ENCODE assay signal across 11 mouse cellular contexts in the genomic region with DNA sequence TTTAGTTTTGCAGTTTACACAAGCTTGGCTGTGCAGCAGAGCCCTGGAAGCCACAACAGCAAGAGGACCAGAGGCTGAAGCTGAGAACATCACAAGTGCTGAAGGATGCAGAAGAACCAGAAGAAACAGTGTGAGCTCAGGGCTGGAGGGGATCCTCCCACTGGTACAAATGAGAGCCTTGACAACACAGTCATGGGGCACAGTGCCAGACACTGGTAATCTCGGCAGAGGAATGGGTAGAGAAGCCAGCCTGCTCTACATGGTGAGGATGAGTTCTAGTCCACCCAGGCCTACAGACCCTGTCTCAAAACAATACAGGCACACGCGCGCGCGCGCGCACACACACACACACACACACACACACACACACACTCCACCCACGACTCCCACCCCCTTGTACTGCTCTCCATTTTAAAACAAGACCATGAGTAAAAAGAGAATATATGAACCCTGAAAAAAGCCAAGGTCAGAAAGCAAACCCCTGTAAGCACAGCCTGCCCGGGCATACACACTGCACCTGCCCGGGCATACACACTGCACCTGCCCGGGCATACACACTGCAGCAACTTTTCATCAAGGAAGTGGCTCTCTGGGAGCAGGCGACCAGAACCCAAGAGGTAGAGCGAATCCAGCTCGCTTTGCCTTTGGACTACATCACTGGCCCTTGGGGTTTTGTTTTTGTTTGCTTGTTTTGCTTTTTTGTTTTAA. TPM values are rescaled to one million over a fixed set of nuclear protein-coding genes. Genes with fewer than 3 reads are reported as not detected.
DNase-seq lines count a peak whose midpoint lies in the region; ATAC-seq and TF ChIP-seq lines count a peak whose summit lies in the region.
"Had no signal": no experiment of that assay in that cellular context is flagged by ENCODE, and none has a peak within 500 bp of the region (broad histone marks: within the 10 kb centered on the region; RNA-seq: fewer than 3 reads in every experiment).

No protein-coding gene starts in this region.

- 92% methylated on average over 15 of the region's 15 CpGs for WGBS in heart, embryonic 15.5 days
- WGBS in stomach, postnatal 0 days = 83% methylated on average over 15 of the region's 15 CpGs

- no peaks in the 10 kb centered on the region for H3K9me3 ChIP-seq in heart, embryonic 15.5 days (replicated peaks)
- H3K9me3 ChIP-seq in stomach, postnatal 0 days (ENCODE audit: control insufficient read depth, low read length) = no peaks in the 10 kb centered on the region
- H3K9me3 ChIP-seq: forebrain, embryonic 15.5 days; hindbrain, embryonic 13.5 days had no signal

- no peak overlapping the region for H3K9ac ChIP-seq in heart, embryonic 15.5 days
- H3K9ac ChIP-seq in stomach, postnatal 0 days (ENCODE audit: low read length) = no peak overlapping the region
- H3K9ac ChIP-seq: forebrain, embryonic 15.5 days; hindbrain, embryonic 13.5 days had no signal

- TF ChIP-seq CTCF in stomach, postnatal 0 days (IDR thresholded peaks at IDR 0.05; ENCODE audit: low read depth) = no peak

- no peak for DNase-seq in heart, postnatal 4 days
- peak; percentile 38 for DNase-seq in right cerebral cortex, adult 2 months (ENCODE audit: low spot score in 2 of 2)
- no peak for DNase-seq in right cerebral cortex, postnatal 4 days
- peak; percentile 59 to 60 for DNase-seq in cerebellum, adult 18-20 months
- no peak for DNase-seq in stomach, postnatal 0 days (ENCODE audit: low spot score)
- DNase-seq in ovary, adult 18-20 months (ENCODE audit: low spot score) = no peak
- DNase-seq: kidney, postnatal 10 days; lung, adult 18-20 months had no signal

- H3K27me3 ChIP-seq in heart, embryonic 15.5 days = no peaks in the 10 kb centered on the region
- H3K27me3 ChIP-seq in stomach, postnatal 0 days (ENCODE audit: control insufficient read depth, insufficient read depth, low read length) = no peaks in the 10 kb centered on the region
- H3K27me3 ChIP-seq: forebrain, embryonic 15.5 days; hindbrain, embryonic 13.5 days had no signal

- no peak overlapping the region for H3K4me2 ChIP-seq in heart, embryonic 15.5 days
- no peak overlapping the region for H3K4me2 ChIP-seq in stomach, postnatal 0 days (replicated peaks; ENCODE audit: low read depth)
- H3K4me2 ChIP-seq: forebrain, embryonic 15.5 days; hindbrain, embryonic 13.5 days had no signal

- no peak overlapping the region for H3K27ac ChIP-seq in heart, embryonic 15.5 days
- no peak overlapping the region for H3K27ac ChIP-seq in stomach, postnatal 0 days (replicated peaks)
- H3K27ac ChIP-seq: hindbrain, embryonic 13.5 days had no signal

- peaks cover 16% of the 10 kb centered on the region for H3K4me1 ChIP-seq in heart, embryonic 15.5 days (replicated peaks)
- H3K4me1 ChIP-seq in stomach, postnatal 0 days (replicated peaks; ENCODE audit: control insufficient read depth, insufficient read depth) = no peaks in the 10 kb centered on the region

- no peak overlapping the region for H3K4me3 ChIP-seq in heart, embryonic 15.5 days
- no peak overlapping the region for H3K4me3 ChIP-seq in stomach, postnatal 0 days (ENCODE audit: low read depth, low read length)
- H3K4me3 ChIP-seq: forebrain, embryonic 15.5 days; hindbrain, embryonic 13.5 days had no signal

- TF ChIP-seq EP300 in stomach, postnatal 0 days (optimal IDR thresholded peaks at IDR 0.05) = no peak

- H3K36me3 ChIP-seq in heart, embryonic 15.5 days = no peaks in the 10 kb centered on the region
- no peaks in the 10 kb centered on the region for H3K36me3 ChIP-seq in stomach, postnatal 0 days (ENCODE audit: control insufficient read depth, insufficient read depth, low read length)
- H3K36me3 ChIP-seq: forebrain, embryonic 15.5 days had no signal

- 0 out of 2 replicates have a peak, but pooled peaks have one; percentile 14 for ATAC-seq in heart, embryonic 15.5 days (replicated peaks; ENCODE audit: insufficient number of reproducible peaks, insufficient read depth, low FRiP score, low read depth)
- peak; percentile 18; the same call in 1 of the 2 replicates for ATAC-seq in stomach, postnatal 0 days (ENCODE audit: low FRiP score, low TSS enrichment)
- ATAC-seq: forebrain, embryonic 15.5 days had no signal

RNA-seq across cellular contexts. Expression of a gene that starts 39.9 kb away (rescaled TPM):
- polyA plus RNA-seq in heart, embryonic 15.5 days (2015; fragmentation: Nextera tagmentation; extraction: Ambion mirVana) = 6.2 and 8.6 TPM in 2 replicates
- total RNA-seq in heart, postnatal 4 days (2021) = 10 to 100 TPM; 37.3 to 40.6 TPM
- 6.1 and 6.8 TPM in 2 replicates for polyA plus RNA-seq in stomach, postnatal 0 days (2015; fragmentation: Nextera tagmentation; extraction: Ambion mirVana)

Comparison
In these comparisons a context has a peak if more than half of its experiments do, and no peak if none do; other contexts are left out.
1. DNase-seq: peak in right cerebral cortex, adult 2 months (2 of 2) and cerebellum, adult 18-20 months (2 of 2); none in heart, postnatal 4 days (single experiment), right cerebral cortex, postnatal 4 days (single experiment), stomach, postnatal 0 days (single experiment) and ovary, adult 18-20 months (single experiment).